Mouse (Mus musculus) neural tube, embryonic 10.5 days (tissue): ENCODE data around the gene Cdkl5.
"Not testable (repeated sequence)": the region's sequence is repeated elsewhere in the genome, so short reads cannot be mapped to it uniquely, and the experiment has no call there.

Experiments
- DNase-seq: peaks from one replicate; pipeline ENCODE4 v3.0.0-alpha.2; 2017; ENCODE audit warnings: low spot score; ENCODE audit errors: extremely low spot score

The Cdkl5 gene

GRCm38 (mm10) chrX:160919022-160919637, 75.4 kb downstream of the Cdkl5 start:
- DNase-seq = no peak

GRCm38 (mm10) chrX:160906952-160907351, 87.6 kb downstream of the Cdkl5 start, which contains the start of gene Gja6:
Gene Gja6, minus strand, starts transcription at chrX:160907052.
- DNase-seq = no peak

GRCm38 (mm10) chrX:160906477-160906876, 88.0 kb downstream of the Cdkl5 start:
- DNase-seq = no peak

GRCm38 (mm10) chrX:160905913-160906312, 88.6 kb downstream of the Cdkl5 start:
- DNase-seq = no peak

DNA sequence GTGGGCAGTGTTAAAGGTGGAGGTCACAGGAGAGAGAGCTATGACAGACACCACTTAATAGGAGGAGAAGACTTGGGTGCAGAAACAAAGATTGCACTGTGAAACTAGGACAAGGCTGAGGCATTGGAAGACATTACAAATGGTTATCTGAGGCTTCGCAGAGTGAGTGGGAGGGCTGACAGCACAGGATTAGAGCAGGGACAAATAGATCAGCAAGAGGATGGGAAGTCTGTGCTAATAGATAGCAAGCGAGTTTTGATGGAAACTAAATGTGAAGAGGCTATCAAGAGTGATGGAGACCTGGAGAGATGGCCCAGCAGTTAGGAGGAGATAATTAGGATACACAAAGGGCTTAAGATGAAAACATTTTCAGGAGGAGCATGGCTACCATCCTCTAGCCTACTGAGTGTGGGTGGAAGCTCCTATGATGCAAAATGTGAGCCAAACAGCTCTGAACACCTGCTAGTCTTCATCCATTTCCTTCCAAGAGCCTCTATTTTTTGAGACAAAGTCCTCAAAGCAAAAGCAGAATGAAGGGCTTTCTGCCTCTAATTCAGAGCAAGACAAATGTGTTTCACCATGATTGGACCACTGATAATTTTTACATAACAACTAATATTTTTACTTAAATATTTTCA, 89.3 kb downstream of the Cdkl5 start:
- no peak for DNase-seq

GRCm38 (mm10) chrX:160901118-160901517, 93.4 kb downstream of the Cdkl5 start:
- DNase-seq = no peak

- no peak for DNase-seq
These were observed 102.4 kb downstream of the Cdkl5 start for GRCm38 (mm10) chrX:160892077-160892476.

- DNase-seq = no peak
These were observed 108.2 kb downstream of the Cdkl5 start for GRCm38 (mm10) chrX:160886301-160886700.

GRCm38 (mm10) chrX:160866576-160866975, 127.9 kb downstream of the Cdkl5 start:
- DNase-seq = no peak

- no peak for DNase-seq
These were observed 129.5 kb downstream of the Cdkl5 start for GRCm38 (mm10) chrX:160865022-160865421.

GRCm38 (mm10) chrX:160863689-160864383, 130.7 kb downstream of the Cdkl5 start:
- no peak for DNase-seq

DNA sequence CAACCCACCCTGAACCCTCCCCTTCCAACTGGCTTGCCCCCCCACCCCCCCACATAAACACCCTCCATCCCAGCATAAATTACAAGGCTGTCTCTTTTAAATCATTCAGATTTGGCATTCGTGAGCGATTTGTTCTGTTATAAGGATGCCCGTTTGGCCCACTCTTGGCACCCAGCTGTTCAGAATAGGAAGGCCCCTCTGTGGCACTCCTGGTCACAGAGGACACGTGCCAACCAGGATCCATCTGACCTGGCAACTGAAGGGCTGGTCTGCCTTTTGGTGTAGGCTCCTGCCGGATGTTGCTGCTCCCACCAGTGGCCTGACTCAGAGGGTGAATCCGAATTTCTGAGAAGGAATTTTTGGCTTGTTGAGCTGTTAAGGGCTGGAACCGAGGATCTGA, 186.3 kb downstream of the Cdkl5 start:
- no peak for DNase-seq

DNA sequence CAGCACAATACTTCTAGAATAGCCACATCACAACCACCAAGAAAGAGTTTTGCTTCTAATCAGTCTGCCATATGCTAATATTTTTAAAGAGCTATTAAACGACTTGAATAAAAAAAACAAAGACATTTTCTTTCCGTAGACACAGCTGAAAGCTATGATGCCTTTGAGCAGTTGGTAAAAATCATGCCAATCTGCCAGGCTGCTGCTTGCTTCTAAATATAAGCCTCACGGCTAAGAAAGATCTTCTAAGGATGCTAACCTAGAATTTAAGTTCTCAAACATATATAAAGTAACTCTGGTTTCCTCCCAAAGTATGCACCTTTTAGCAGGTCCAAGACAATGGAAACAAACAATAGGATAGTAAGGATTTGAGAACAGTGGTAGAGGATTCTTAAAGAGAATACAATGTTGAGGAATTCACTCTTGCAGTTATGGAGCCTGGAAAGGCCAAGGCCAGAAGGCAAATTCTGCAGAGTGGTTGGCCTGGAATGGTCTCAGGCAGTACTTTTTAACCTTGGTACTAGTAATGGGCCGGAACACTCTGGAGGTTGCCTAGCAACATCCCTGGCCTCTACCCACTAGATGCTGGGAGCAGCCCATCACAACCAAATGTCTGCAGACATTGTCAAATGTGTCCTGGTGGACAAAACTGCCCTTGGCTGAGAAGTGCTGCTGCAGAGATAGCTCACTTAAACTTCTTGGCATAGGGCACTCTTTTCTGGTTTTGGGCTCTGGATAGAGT, 189.9 kb downstream of the Cdkl5 start:
- DNase-seq = no peak

GRCm38 (mm10) chrX:160794920-160795319, 199.6 kb downstream of the Cdkl5 start:
- no peak for DNase-seq

DNA sequence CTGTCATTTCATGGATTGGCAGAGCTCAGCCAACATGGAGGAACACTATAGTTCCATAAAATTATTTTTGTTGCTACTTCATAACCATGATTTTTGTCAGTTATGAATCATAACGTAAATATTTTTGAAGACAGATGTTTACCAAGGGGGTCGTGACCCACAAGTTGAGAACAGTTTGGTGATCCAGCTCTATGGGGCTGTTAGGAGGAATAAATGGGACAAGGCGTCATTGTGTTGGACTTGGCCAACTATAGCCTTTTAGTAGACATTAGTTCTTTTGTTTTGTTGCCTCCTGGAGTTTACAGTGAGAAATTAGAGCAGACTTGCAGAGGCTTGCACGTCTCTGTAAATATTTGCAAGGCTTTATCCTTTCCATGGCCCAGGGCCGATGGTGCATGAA, 212.2 kb downstream of the Cdkl5 start:
- DNase-seq = no peak

GRCm38 (mm10) chrX:160773033-160773432, 221.5 kb downstream of the Cdkl5 start:
- DNase-seq = no peak

GRCm38 (mm10) chrX:160769622-160770021, 224.9 kb downstream of the Cdkl5 start:
- not testable (repeated sequence) for DNase-seq

DNA sequence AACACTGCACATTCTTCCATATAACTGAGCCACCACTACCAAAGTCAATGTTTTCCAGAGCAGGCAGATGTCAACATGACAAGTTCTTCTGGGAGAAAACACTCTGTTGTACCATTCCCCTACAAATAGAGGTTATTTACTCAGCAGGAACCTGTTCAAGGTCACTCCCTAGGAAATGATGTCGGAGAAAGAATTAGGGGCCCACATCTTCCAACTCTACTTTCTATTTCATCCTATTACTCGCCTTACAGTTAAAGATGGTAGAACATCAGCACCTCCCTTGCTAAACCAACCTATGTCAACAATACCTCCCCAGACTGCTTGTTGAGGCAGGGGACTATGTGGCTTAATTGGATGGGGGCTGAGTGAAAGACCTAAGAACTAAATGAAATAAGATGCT, 226.8 kb downstream of the Cdkl5 start, which contains the start of gene Rs1:
Gene Rs1 (plus strand): TSS at position 301 of the 400 bp plus-strand sequence.
- no peak for DNase-seq

GRCm38 (mm10) chrX:160766233-160766616, 228.3 kb downstream of the Cdkl5 start:
- DNase-seq = no peak

DNA sequence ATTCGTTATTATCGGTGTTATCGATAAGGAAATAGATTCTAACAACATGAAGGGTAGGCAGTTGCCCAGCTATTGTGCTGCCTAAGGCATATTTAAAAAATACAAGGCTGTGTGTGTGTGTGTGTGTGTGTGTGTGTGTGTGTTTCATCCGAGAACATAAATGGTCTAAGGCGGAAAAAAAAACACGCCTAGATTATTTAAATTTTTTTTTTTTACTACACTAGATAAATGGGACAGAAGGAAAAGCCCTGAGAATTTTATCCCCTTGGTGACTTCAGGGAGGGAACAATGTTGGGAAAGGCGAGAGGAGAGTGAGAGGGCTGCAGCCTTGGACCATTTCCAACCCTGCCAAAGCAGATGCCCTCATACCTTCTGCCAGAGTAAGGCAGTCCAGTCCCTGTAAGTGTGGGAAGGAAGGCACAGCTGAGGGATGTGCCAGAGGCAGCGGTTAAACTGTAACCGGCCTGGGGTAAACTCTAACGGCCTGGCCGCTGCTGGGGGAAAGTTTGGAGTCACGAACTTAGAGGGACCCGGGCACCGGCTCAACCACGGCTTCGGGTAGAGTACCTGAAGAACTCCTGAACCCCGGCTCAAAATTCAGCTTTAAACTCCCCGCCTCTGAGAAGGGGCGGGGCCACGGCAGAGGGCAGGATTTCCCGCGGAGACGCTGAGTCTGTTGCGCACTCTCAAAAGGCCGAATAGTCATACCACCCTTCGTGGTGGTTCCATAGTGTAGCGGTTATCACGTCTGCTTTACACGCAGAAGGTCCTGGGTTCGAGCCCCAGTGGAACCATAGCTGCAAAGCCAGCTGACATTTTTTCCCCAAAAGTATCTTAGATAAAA, 228.9 kb downstream of the Cdkl5 start:
- DNase-seq = peak; percentile 84

DNA sequence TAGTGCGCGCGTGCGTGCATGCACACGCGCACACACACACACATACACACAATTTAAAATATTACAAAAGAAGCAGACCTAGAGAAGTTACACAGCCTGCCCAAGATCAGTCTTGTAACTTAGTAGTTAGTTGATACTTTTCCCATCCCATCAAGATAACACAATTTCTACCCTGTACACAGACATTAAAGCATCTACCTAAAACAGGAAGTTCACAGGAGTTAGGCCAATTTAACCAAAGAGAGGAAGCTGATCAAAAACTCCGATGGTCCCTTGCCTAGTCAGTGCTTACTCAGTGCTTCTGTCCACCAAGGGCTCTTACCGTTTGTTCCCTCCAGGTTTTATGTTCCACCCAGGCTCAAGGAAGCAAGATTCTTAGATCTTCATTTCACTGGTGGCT, 243.7 kb downstream of the Cdkl5 start:
- no peak for DNase-seq
